Mouse (Mus musculus) ovary, postnatal 36 days (tissue): ENCODE measurements at regions not wholly inside any gene's neighbourhood (a gene's known extent, or its start where the extent isn't known, plus 50 kb on each side); places are given as distances from the start of the nearest gene placed in this dataset.
A peak's percentile ranks its signal among the peaks of the same experiment; 100 is the strongest.

Source experiments
- DNase-seq: peaks from one replicate; pipeline ENCODE4 v3.0.0; 2022; ENCODE audit warnings: low spot score, mixed read lengths

- DNase-seq, result no peak
These were observed 211.3 kb downstream of the Ccdc91 start for GRCm38 (mm10) chr6:147686927-147687326.

GRCm38 (mm10) chr6:147698255-147698654 lies 222.6 kb downstream of the Ccdc91 start:
- no peak for DNase-seq

GRCm38 (mm10) chr6:147699449-147699848 lies 223.8 kb downstream of the Ccdc91 start:
- DNase-seq, result no peak

- no peak for DNase-seq
These were observed 225.0 kb downstream of the Ccdc91 start for GRCm38 (mm10) chr6:147700629-147701028.

GRCm38 (mm10) chr6:147701956-147702355 lies 226.3 kb downstream of the Ccdc91 start:
- DNase-seq, result no peak

GRCm38 (mm10) chr6:147704297-147704696 lies 228.7 kb downstream of the Ccdc91 start:
- DNase-seq, result no peak

- no peak for DNase-seq
These were observed 230.3 kb downstream of the Ccdc91 start for GRCm38 (mm10) chr6:147705936-147706335.

- DNase-seq, result no peak
These were observed 231.1 kb downstream of the Ccdc91 start for GRCm38 (mm10) chr6:147706741-147707140.

- peak; percentile 30 for DNase-seq
These were observed 242.6 kb downstream of the Ccdc91 start for GRCm38 (mm10) chr6:147718052-147718712.

- DNase-seq, result no peak
These were observed 243.3 kb downstream of the Ccdc91 start for GRCm38 (mm10) chr6:147718713-147719490.

- no peak for DNase-seq
These were observed 243.9 kb downstream of the Ccdc91 start for GRCm38 (mm10) chr6:147719539-147719938.

- DNase-seq, result no peak
These were observed 247.7 kb downstream of the Ccdc91 start for GRCm38 (mm10) chr6:147723336-147723735.

GRCm38 (mm10) chr6:147726987-147727386 lies 251.4 kb downstream of the Ccdc91 start:
- DNase-seq, result no peak

- DNase-seq, result no peak
These were observed 252.3 kb downstream of the Ccdc91 start for GRCm38 (mm10) chr6:147727644-147728533.

- no peak for DNase-seq
These were observed 254.1 kb downstream of the Ccdc91 start for GRCm38 (mm10) chr6:147729721-147730120.

GRCm38 (mm10) chr6:147738621-147739325 lies 263.1 kb downstream of the Ccdc91 start:
- DNase-seq, result no peak

- no peak for DNase-seq
These were observed 265.8 kb downstream of the Ccdc91 start for GRCm38 (mm10) chr6:147741446-147741845.

GRCm38 (mm10) chr6:147744081-147744480 lies 268.5 kb downstream of the Ccdc91 start:
- DNase-seq, result no peak

- DNase-seq, result no peak
These were observed 270.1 kb downstream of the Ccdc91 start for GRCm38 (mm10) chr6:147745690-147746089.

- no peak for DNase-seq
These were observed 272.3 kb downstream of the Ccdc91 start for GRCm38 (mm10) chr6:147747945-147748344.

GRCm38 (mm10) chr6:147752301-147752700 lies 276.7 kb downstream of the Ccdc91 start:
- peak; percentile 8 for DNase-seq

GRCm38 (mm10) chr6:147753828-147754227 lies 278.2 kb downstream of the Ccdc91 start:
- no peak for DNase-seq
